Mouse (Mus musculus) limb, embryonic 13.5 days (tissue): ENCODE measurements around the gene Itln1. TPM values are rescaled to one million over a fixed set of nuclear protein-coding genes. Genes with fewer than 3 reads are reported as not detected.

Experiments
- ATAC-seq: fragments of 200-750 bp; cut with Nextera tagmentation; 2 replicates; pipeline ENCODE4 v1.8.0; 2017; ENCODE audit warnings: low read depth, moderate number of reproducible peaks, moderate TSS enrichment; ENCODE audit not compliant: low FRiP score
- H3K27ac ChIP-seq: fragments of 300-500 bp; sonication (generic); 2 replicates; pipeline ENCODE4 v1.5.1; 2015; ENCODE audit warnings: inconsistent platforms, mild to moderate bottlenecking, moderate library complexity
- H3K27me3 ChIP-seq: fragments of 300-500 bp; sonication (generic); 2 replicates; pipeline ENCODE4 v1.6.1; 2015; ENCODE audit warnings: mild to moderate bottlenecking, inconsistent platforms
- H3K36me3 ChIP-seq: fragments of 300-500 bp; sonication (generic); 2 replicates; pipeline ENCODE4 v1.6.1; 2015; ENCODE audit warnings: inconsistent platforms, mild to moderate bottlenecking, moderate library complexity
- H3K4me1 ChIP-seq: fragments of 300-500 bp; sonication (generic); 2 replicates; pipeline ENCODE4 v1.6.1; 2015; ENCODE audit warnings: inconsistent platforms
- H3K4me2 ChIP-seq: fragments of 300-500 bp; sonication (generic); replicated peaks from 2 replicates; pipeline ENCODE4 v1.6.1; 2015; ENCODE audit warnings: inconsistent platforms, mild to moderate bottlenecking, moderate library complexity
- H3K4me3 ChIP-seq: fragments of 300-500 bp; sonication (generic); 2 replicates; pipeline ENCODE4 v1.5.1; 2015; ENCODE audit warnings: moderate library complexity, mild to moderate bottlenecking, inconsistent platforms
- H3K9ac ChIP-seq: fragments of 300-500 bp; sonication (generic); 2 replicates; pipeline ENCODE4 v1.6.1; 2015; ENCODE audit warnings: mild to moderate bottlenecking, inconsistent platforms
- H3K9me3 ChIP-seq: fragments of 300-500 bp; sonication (generic); 2 replicates; pipeline ENCODE4 v1.6.1; 2016; ENCODE audit warnings: inconsistent platforms
- WGBS: fragments of 180-500 bp; shearing (Covaris S2); methylation state at CpG from one replicate; pipeline ENCODE4 v1.1.7; 2015; 5-methylcytosine and 5-hydroxymethylcytosine counted together
- polyA plus RNA-seq: library from polyadenylated mRNA; unstranded; fragments of >200 nt; fragmentation: Nextera tagmentation; extraction: Ambion mirVana; gene quantifications from 2 replicates; pipeline ENCODE4 v1.2.1, GENCODE M21; 2015

The Itln1 gene
- polyA plus RNA-seq, 1 experiment from 2014 or later = not detected

GRCm38 (mm10) chr1:171556366-171556765 is 21.3 kb upstream of the Itln1 start:
- WGBS = 94% methylated on average over 2 of the region's 2 CpGs
- Histone ChIP-seq H3K4me3 (no peak overlapping the region), H3K4me2 (no peak overlapping the region), H3K36me3 (no peaks in the 10 kb centered on the region), H3K9ac (no peak overlapping the region), H3K27me3 (no peaks in the 10 kb centered on the region), H3K4me1 (no peaks in the 10 kb centered on the region), H3K9me3 (no peaks in the 10 kb centered on the region), H3K27ac (no peak overlapping the region)
- ATAC-seq = no peak

- Histone ChIP-seq H3K4me3 (no peak overlapping the region), H3K4me1 (no peaks in the 10 kb centered on the region), H3K4me2 (no peak overlapping the region), H3K27me3 (no peaks in the 10 kb centered on the region), H3K9ac (no peak overlapping the region), H3K27ac (no peak overlapping the region), H3K9me3 (no peaks in the 10 kb centered on the region), H3K36me3 (no peaks in the 10 kb centered on the region)
- WGBS = 82% methylated on average over 11 of the region's 11 CpGs
- ATAC-seq = no peak
These were observed 18.6 kb upstream of the Itln1 start for GRCm38 (mm10) chr1:171553359-171554341.

- 87% methylated on average over 2 of the region's 2 CpGs for WGBS
- Histone ChIP-seq H3K36me3 (no peaks in the 10 kb centered on the region), H3K4me1 (no peaks in the 10 kb centered on the region), H3K4me3 (no peak overlapping the region), H3K27me3 (no peaks in the 10 kb centered on the region), H3K9me3 (no peaks in the 10 kb centered on the region), H3K27ac (no peak overlapping the region), H3K9ac (no peak overlapping the region), H3K4me2 (no peak overlapping the region)
- no peak for ATAC-seq
These were observed 17.1 kb upstream of the Itln1 start for GRCm38 (mm10) chr1:171552230-171552629.

- H3K27me3 ChIP-seq = no peaks in the 10 kb centered on the region
These were observed 16.2 kb upstream of the Itln1 start for GRCm38 (mm10) chr1:171551326-171551725.

GRCm38 (mm10) chr1:171540694-171541093 is 5.6 kb upstream of the Itln1 start:
- H3K9me3 ChIP-seq = 0 out of 2 replicates have a peak, but pooled peaks cover 5% of the 10 kb centered on the region
- H3K9ac ChIP-seq = no peak overlapping the region
- H3K36me3 ChIP-seq = no peaks in the 10 kb centered on the region
- 81% methylated on average over 1 of the region's 1 CpGs for WGBS
- ATAC-seq = no peak
- H3K27me3 ChIP-seq = no peaks in the 10 kb centered on the region
- H3K4me2 ChIP-seq = no peak overlapping the region
- no peak overlapping the region for H3K27ac ChIP-seq
- H3K4me1 ChIP-seq = no peaks in the 10 kb centered on the region
- H3K4me3 ChIP-seq = no peak overlapping the region

More at GRCm38 (mm10) chr1:171551326-171551725, 16.2 kb upstream of the Itln1 start:
- WGBS = 77% methylated on average over 7 of the region's 7 CpGs
- no peak for ATAC-seq
- no peaks in the 10 kb centered on the region for H3K36me3 ChIP-seq
- no peak overlapping the region for H3K4me2 ChIP-seq
- H3K4me3 ChIP-seq = no peak overlapping the region
- H3K9me3 ChIP-seq = no peaks in the 10 kb centered on the region
- no peak overlapping the region for H3K27ac ChIP-seq
- H3K9ac ChIP-seq = no peak overlapping the region
- H3K4me1 ChIP-seq = no peaks in the 10 kb centered on the region

GRCm38 (mm10) chr1:171534557-171534956 is 537 bp downstream of the Itln1 start:
- H3K9me3 ChIP-seq = 0 out of 2 replicates have a peak, but pooled peaks cover 3% of the 10 kb centered on the region
- no peaks in the 10 kb centered on the region for H3K4me1 ChIP-seq
- no peak overlapping the region for H3K27ac ChIP-seq
- ATAC-seq = no peak
- H3K4me2 ChIP-seq = no peak overlapping the region
- H3K9ac ChIP-seq = no peak overlapping the region
- H3K27me3 ChIP-seq = no peaks in the 10 kb centered on the region
- H3K4me3 ChIP-seq = no peak overlapping the region
- no peaks in the 10 kb centered on the region for H3K36me3 ChIP-seq

GRCm38 (mm10) chr1:171532830-171533229 is 2.3 kb downstream of the Itln1 start:
- no peaks in the 10 kb centered on the region for H3K36me3 ChIP-seq
- no peaks in the 10 kb centered on the region for H3K9me3 ChIP-seq
- H3K4me1 ChIP-seq = no peaks in the 10 kb centered on the region
- H3K27me3 ChIP-seq = no peaks in the 10 kb centered on the region
- H3K9ac ChIP-seq = no peak overlapping the region
- no peak overlapping the region for H3K4me2 ChIP-seq
- no peak overlapping the region for H3K4me3 ChIP-seq
- no peak overlapping the region for H3K27ac ChIP-seq
- no peak for ATAC-seq
- 66% methylated on average over 2 of the region's 2 CpGs for WGBS

- WGBS = 90% methylated on average over 4 of the region's 4 CpGs
- Histone ChIP-seq H3K9ac (no peak overlapping the region), H3K9me3 (no peaks in the 10 kb centered on the region), H3K27me3 (no peaks in the 10 kb centered on the region), H3K27ac (no peak overlapping the region), H3K4me2 (no peak overlapping the region), H3K36me3 (no peaks in the 10 kb centered on the region), H3K4me1 (no peaks in the 10 kb centered on the region), H3K4me3 (no peak overlapping the region)
- ATAC-seq = no peak
These were observed 3.7 kb downstream of the Itln1 start for GRCm38 (mm10) chr1:171531367-171531766.

GRCm38 (mm10) chr1:171515557-171515956 is 19.5 kb downstream of the Itln1 start:
- Histone ChIP-seq H3K27me3 (no peaks in the 10 kb centered on the region), H3K4me3 (no peak overlapping the region), H3K4me1 (no peaks in the 10 kb centered on the region), H3K9me3 (no peaks in the 10 kb centered on the region), H3K4me2 (no peak overlapping the region), H3K9ac (no peak overlapping the region), H3K27ac (no peak overlapping the region), H3K36me3 (no peaks in the 10 kb centered on the region)
- WGBS = 74% methylated on average over 4 of the region's 4 CpGs
- no peak for ATAC-seq

GRCm38 (mm10) chr1:171515039-171515438 is 20.1 kb downstream of the Itln1 start:
- whole genome bisulfite sequencing = 14% methylated on average over 1 of the region's 1 CpGs
- no peaks in the 10 kb centered on the region for H3K36me3 ChIP-seq
- no peaks in the 10 kb centered on the region for H3K27me3 ChIP-seq
- no peak overlapping the region for H3K4me3 ChIP-seq
- H3K4me1 ChIP-seq = no peaks in the 10 kb centered on the region
- H3K4me2 ChIP-seq = no peak overlapping the region
- no peaks in the 10 kb centered on the region for H3K9me3 ChIP-seq
- no peak overlapping the region for H3K27ac ChIP-seq
- no peak for ATAC-seq
- H3K9ac ChIP-seq = no peak overlapping the region

- H3K4me1 ChIP-seq = no peaks in the 10 kb centered on the region
- no peak for ATAC-seq
- H3K9me3 ChIP-seq = no peaks in the 10 kb centered on the region
- no peak overlapping the region for H3K27ac ChIP-seq
- WGBS = 90% methylated on average over 1 of the region's 1 CpGs
- no peaks in the 10 kb centered on the region for H3K27me3 ChIP-seq
- H3K4me3 ChIP-seq = no peak overlapping the region
- H3K9ac ChIP-seq = no peak overlapping the region
- H3K36me3 ChIP-seq = no peaks in the 10 kb centered on the region
- no peak overlapping the region for H3K4me2 ChIP-seq
These were observed 21.3 kb downstream of the Itln1 start for GRCm38 (mm10) chr1:171513760-171514159.

GRCm38 (mm10) chr1:171513234-171513633 is 21.9 kb downstream of the Itln1 start:
- no peaks in the 10 kb centered on the region for H3K27me3 ChIP-seq
- H3K9ac ChIP-seq = no peak overlapping the region
- no peaks in the 10 kb centered on the region for H3K36me3 ChIP-seq
- H3K9me3 ChIP-seq = no peaks in the 10 kb centered on the region
- no peak overlapping the region for H3K27ac ChIP-seq
- H3K4me1 ChIP-seq = no peaks in the 10 kb centered on the region
- H3K4me3 ChIP-seq = no peak overlapping the region
- no peak for ATAC-seq
- H3K4me2 ChIP-seq = no peak overlapping the region
- 85% methylated on average over 2 of the region's 2 CpGs for WGBS
